Mouse (Mus musculus) embryonic facial prominence, embryonic 14.5 days (tissue): ENCODE measurements around the gene Gm49486. TPM values are rescaled to one million over a fixed set of nuclear protein-coding genes. Genes with fewer than 3 reads are reported as not detected.
A peak's percentile ranks its signal among the peaks of the same experiment; 100 is the strongest.

Source experiments
- ATAC-seq: fragments of 200-750 bp; cut with Nextera tagmentation; 2 replicates; pipeline ENCODE4 v1.8.0; 2017; ENCODE audit warnings: low read depth, moderate number of reproducible peaks, moderate TSS enrichment
- DNase-seq: peaks from one replicate; pipeline ENCODE4 v3.0.0-alpha.2; 2015; ENCODE audit warnings: low spot score
- H3K27ac ChIP-seq: fragments of 300-500 bp; sonication (generic); replicated peaks from 2 replicates; pipeline ENCODE4 v1.5.1; 2014; ENCODE audit warnings: low read depth, mild to moderate bottlenecking, low read length, moderate library complexity
- H3K27me3 ChIP-seq: fragments of 300-500 bp; sonication (generic); replicated peaks from 2 replicates; pipeline ENCODE4 v1.6.1; 2014; ENCODE audit warnings: low read length; ENCODE audit not compliant: control insufficient read depth, insufficient read depth
- H3K36me3 ChIP-seq: fragments of 300-500 bp; sonication (generic); 2 replicates; pipeline ENCODE4 v1.6.1; 2014; ENCODE audit warnings: low read length, mixed read lengths; ENCODE audit not compliant: control insufficient read depth, insufficient read depth
- H3K4me1 ChIP-seq: fragments of 300-500 bp; sonication (generic); 2 replicates; pipeline ENCODE4 v1.6.1; 2014; ENCODE audit warnings: antibody characterized with exemption, low read length; ENCODE audit not compliant: control insufficient read depth, insufficient read depth
- H3K4me2 ChIP-seq: fragments of 300-500 bp; sonication (generic); 2 replicates; pipeline ENCODE4 v1.6.1; 2014; ENCODE audit warnings: low read depth, mild to moderate bottlenecking, low read length, moderate library complexity, mixed read lengths
- H3K4me3 ChIP-seq: fragments of 300-500 bp; sonication (generic); 2 replicates; pipeline ENCODE4 v1.5.1; 2014; ENCODE audit warnings: low read depth, mild to moderate bottlenecking, low read length
- H3K9ac ChIP-seq: fragments of 300-500 bp; sonication (generic); 2 replicates; pipeline ENCODE4 v1.6.1; 2014; ENCODE audit warnings: low read depth, mild to moderate bottlenecking, low read length, moderate library complexity, mixed read lengths
- H3K9me3 ChIP-seq: fragments of 300-500 bp; sonication (generic); 2 replicates; pipeline ENCODE4 v1.6.1; 2016; ENCODE audit warnings: low read length; ENCODE audit not compliant: control insufficient read depth
- WGBS: fragments of 180-500 bp; shearing (Covaris S2); extraction: QIAGEN DNeasy Blood & Tissue Kit; methylation state at CpG from one replicate; pipeline ENCODE4 v1.1.7; 2014; 5-methylcytosine and 5-hydroxymethylcytosine counted together
- polyA plus RNA-seq: library from polyadenylated mRNA; unstranded; fragments of >200 nt; fragmentation: Nextera tagmentation; extraction: Ambion mirVana; gene quantifications from 2 replicates; pipeline ENCODE4 v1.2.1, GENCODE M21; 2014

Gm49486 gene
- 1.1 TPM in 2 replicates for polyA plus RNA-seq

- ATAC-seq, result peak; percentile 89
- H3K4me2 ChIP-seq, result peak within 1 kb of the TSS; percentile 80
- WGBS, result under 1% methylated on average over 45 of the region's 51 CpGs
These were observed at the start of gene Gm49486, which contains the start of gene Pick1 for GRCm38 (mm10) chr15:79229058-79229821. TSS of gene Gm49486 (plus strand) at chr15:79229391. TSS of gene Pick1 (plus strand) at chr15:79229173.

GRCm38 (mm10) chr15:79185213-79185612 lies 44.0 kb upstream of the Gm49486 start:
- WGBS, result 69% methylated on average over 10 of the region's 10 CpGs
- H3K36me3 ChIP-seq, result no peaks in the 10 kb centered on the region
- H3K4me1 ChIP-seq, result no peaks in the 10 kb centered on the region
- no peak overlapping the region for H3K4me2 ChIP-seq
- no peaks in the 10 kb centered on the region for H3K27me3 ChIP-seq
- no peak overlapping the region for H3K4me3 ChIP-seq
- H3K9ac ChIP-seq, result no peak overlapping the region
- no peak overlapping the region for H3K27ac ChIP-seq
- no peaks in the 10 kb centered on the region for H3K9me3 ChIP-seq
- DNase-seq, result peak; percentile 47
- no peak for ATAC-seq

More at GRCm38 (mm10) chr15:79229058-79229821, at the start of gene Gm49486, which contains the start of gene Pick1:
- no peaks in the 10 kb centered on the region for H3K27me3 ChIP-seq
- H3K36me3 ChIP-seq, result peaks cover 21% of the 10 kb centered on the region
- peak within 1 kb of the TSS; percentile 83 for H3K9ac ChIP-seq
- H3K9me3 ChIP-seq, result no peaks in the 10 kb centered on the region
- peak; percentile 93 for DNase-seq
- peak within 1 kb of the TSS; percentile 95 for H3K27ac ChIP-seq
- H3K4me3 ChIP-seq, result peak within 1 kb of the TSS; percentile 67
- H3K4me1 ChIP-seq, result peaks cover 7% of the 10 kb centered on the region

- Histone ChIP-seq H3K36me3 (no peaks in the 10 kb centered on the region), H3K4me2 (no peak overlapping the region), H3K4me1 (peaks cover 4% of the 10 kb centered on the region), H3K9ac (no peak overlapping the region), H3K9me3 (no peaks in the 10 kb centered on the region), H3K27me3 (no peaks in the 10 kb centered on the region), H3K27ac (no peak overlapping the region), H3K4me3 (no peak overlapping the region)
- WGBS, result 93% methylated on average over 8 of the region's 8 CpGs
- DNase-seq (no peak), ATAC-seq (no peak)
These were observed 41.4 kb upstream of the Gm49486 start for GRCm38 (mm10) chr15:79187819-79188218.

GRCm38 (mm10) chr15:79191426-79191825 lies 37.8 kb upstream of the Gm49486 start:
- no peaks in the 10 kb centered on the region for H3K36me3 ChIP-seq
- 93% methylated on average over 2 of the region's 2 CpGs for WGBS
- no peaks in the 10 kb centered on the region for H3K27me3 ChIP-seq
- peaks cover 21% of the 10 kb centered on the region for H3K4me1 ChIP-seq
- H3K9ac ChIP-seq, result no peak overlapping the region
- no peak overlapping the region for H3K27ac ChIP-seq
- no peaks in the 10 kb centered on the region for H3K9me3 ChIP-seq
- no peak overlapping the region for H3K4me3 ChIP-seq
- ATAC-seq (no peak), DNase-seq (no peak)
- no peak overlapping the region for H3K4me2 ChIP-seq

GRCm38 (mm10) chr15:79192450-79192849 lies 36.7 kb upstream of the Gm49486 start:
- Histone ChIP-seq H3K36me3 (no peaks in the 10 kb centered on the region), H3K4me2 (peak overlapping the region; percentile 28; the same call in 1 of the 2 replicates)

GRCm38 (mm10) chr15:79192885-79193845 lies 36.0 kb upstream of the Gm49486 start:
- no peaks in the 10 kb centered on the region for H3K36me3 ChIP-seq
- peaks cover 21% of the 10 kb centered on the region for H3K4me1 ChIP-seq
- peak; percentile 93 for DNase-seq
- no peaks in the 10 kb centered on the region for H3K27me3 ChIP-seq
- 19% methylated on average over 24 of the region's 27 CpGs for WGBS
- no peak overlapping the region for H3K4me3 ChIP-seq
- H3K9me3 ChIP-seq, result no peaks in the 10 kb centered on the region
- peak; percentile 92 for ATAC-seq
- H3K9ac ChIP-seq, result peak overlapping the region; percentile 47
- peak overlapping the region; percentile 28 for H3K4me2 ChIP-seq
- H3K27ac ChIP-seq, result peak overlapping the region; percentile 89

More at GRCm38 (mm10) chr15:79192450-79192849, 36.7 kb upstream of the Gm49486 start:
- peak; percentile 9; the same call in 1 of the 2 replicates for ATAC-seq
- Histone ChIP-seq H3K9me3 (no peaks in the 10 kb centered on the region), H3K4me3 (no peak overlapping the region), H3K27me3 (no peaks in the 10 kb centered on the region), H3K27ac (peak overlapping the region; percentile 89), H3K9ac (0 out of 2 replicates have a peak overlapping the region, but pooled peaks have one; percentile 47), H3K4me1 (peaks cover 21% of the 10 kb centered on the region)
- DNase-seq, result no peak
- 84% methylated on average over 6 of the region's 6 CpGs for WGBS

GRCm38 (mm10) chr15:79194048-79194447 lies 35.1 kb upstream of the Gm49486 start:
- WGBS, result 77% methylated on average over 9 of the region's 9 CpGs
- ATAC-seq (no peak), DNase-seq (no peak)
- H3K36me3 ChIP-seq, result no peaks in the 10 kb centered on the region
- peak overlapping the region; percentile 47; the same call in 1 of the 2 replicates for H3K9ac ChIP-seq
- H3K27me3 ChIP-seq, result no peaks in the 10 kb centered on the region
- no peaks in the 10 kb centered on the region for H3K9me3 ChIP-seq
- H3K27ac ChIP-seq, result peak overlapping the region; percentile 89
- H3K4me1 ChIP-seq, result peaks cover 21% of the 10 kb centered on the region
- H3K4me2 ChIP-seq, result no peak overlapping the region
- H3K4me3 ChIP-seq, result no peak overlapping the region

- Histone ChIP-seq H3K27me3 (no peaks in the 10 kb centered on the region), H3K4me2 (no peak overlapping the region), H3K27ac (no peak overlapping the region), H3K4me3 (no peak overlapping the region), H3K4me1 (peaks cover 21% of the 10 kb centered on the region), H3K9me3 (no peaks in the 10 kb centered on the region), H3K9ac (no peak overlapping the region), H3K36me3 (no peaks in the 10 kb centered on the region)
- ATAC-seq, result no peak
- no peak for DNase-seq
- WGBS, result 79% methylated on average over 2 of the region's 2 CpGs
These were observed 34.2 kb upstream of the Gm49486 start for GRCm38 (mm10) chr15:79194946-79195345.
